In genomic region chr19:46822491-46822890, GRCm38 (mm10) we compare ENCODE assay signal across 34 mouse cellular contexts.
"Had no signal": no experiment of that assay in that cellular context is flagged by ENCODE, and none has a peak within 500 bp of the region (broad histone marks: within the 10 kb centered on the region; RNA-seq: fewer than 3 reads in every experiment).

No protein-coding gene starts in this region.

- H3K36me3 ChIP-seq: heart, embryonic 10.5 days; heart, embryonic 12.5 days; heart, embryonic 13.5 days; heart, embryonic 15.5 days; hindbrain, embryonic 10.5 days; hindbrain, embryonic 12.5 days; hindbrain, embryonic 13.5 days; hindbrain, embryonic 15.5 days; intestine, embryonic 15.5 days; kidney, embryonic 15.5 days had no signal

- H3K27ac ChIP-seq: heart, embryonic 10.5 days; heart, embryonic 13.5 days; heart, embryonic 15.5 days; hindbrain, embryonic 10.5 days; hindbrain, embryonic 12.5 days; hindbrain, embryonic 13.5 days; hindbrain, embryonic 14.5 days; hindbrain, embryonic 15.5 days; hindbrain, postnatal 0 days; intestine, embryonic 15.5 days; kidney, embryonic 15.5 days; kidney, postnatal 0 days; left cerebral cortex, adult 2 months had no signal

- H3K4me1 ChIP-seq: intestine, embryonic 15.5 days had no signal

- H3K27me3 ChIP-seq: heart, embryonic 12.5 days; heart, embryonic 13.5 days; heart, embryonic 15.5 days; hindbrain, embryonic 12.5 days; hindbrain, embryonic 13.5 days; hindbrain, embryonic 15.5 days; intestine, embryonic 15.5 days; kidney, embryonic 15.5 days had no signal

- H3K9me3 ChIP-seq: heart, embryonic 10.5 days; heart, embryonic 12.5 days; heart, embryonic 13.5 days; heart, embryonic 15.5 days; hindbrain, embryonic 10.5 days; hindbrain, embryonic 12.5 days; hindbrain, embryonic 13.5 days; hindbrain, embryonic 15.5 days; intestine, embryonic 15.5 days; kidney, embryonic 15.5 days had no signal

- ATAC-seq: hindbrain, embryonic 16.5 days; hindbrain, postnatal 0 days; inflammation-experienced regulatory T-cells, adult 6 months; intestine, embryonic 15.5 days; intestine, embryonic 16.5 days; intestine, postnatal 0 days had no signal

- DNase-seq: heart, postnatal 10 days; heart, postnatal 14 days; heart, postnatal 36 days; heart, postnatal 4 days; kidney, adult 11 months; kidney, adult 18-20 months; kidney, adult 2 months; kidney, adult 8-10 months; kidney, adult 9 months; kidney, postnatal 10 days; kidney, postnatal 14 days; kidney, postnatal 25 days; kidney, postnatal 36 days; kidney, postnatal 4 days; layer of hippocampus, postnatal 36 days had no signal

- H3K4me2 ChIP-seq: heart, embryonic 11.5 days; heart, embryonic 12.5 days; heart, embryonic 13.5 days; heart, embryonic 15.5 days; hindbrain, embryonic 12.5 days; hindbrain, embryonic 13.5 days; hindbrain, embryonic 14.5 days; hindbrain, embryonic 15.5 days; intestine, embryonic 15.5 days; kidney, embryonic 15.5 days had no signal

- H3K4me3 ChIP-seq: heart, embryonic 10.5 days; heart, embryonic 12.5 days; heart, embryonic 13.5 days; heart, embryonic 15.5 days; hindbrain, embryonic 10.5 days; hindbrain, embryonic 12.5 days; hindbrain, embryonic 13.5 days; hindbrain, embryonic 15.5 days; intestine, embryonic 15.5 days; kidney, embryonic 15.5 days; left cerebral cortex, adult 2 months had no signal

- H3K9ac ChIP-seq: heart, embryonic 12.5 days; heart, embryonic 13.5 days; heart, embryonic 15.5 days; hindbrain, embryonic 12.5 days; hindbrain, embryonic 13.5 days; hindbrain, embryonic 14.5 days; hindbrain, embryonic 15.5 days; intestine, embryonic 15.5 days; kidney, embryonic 15.5 days had no signal
